Mouse (Mus musculus) adrenal gland (tissue): Measurements from ENCODE around the gene Creb5.

Experiments used
- intact Hi-C: fragments of 180-260 bp; cut with DNase I; formaldehyde crosslinking; loops from one replicate; pipeline ENCODE4 v1.15.1; 2025

The Creb5 gene

GRCm38 (mm10) chr6:53637356-53638351 is 350.6 kb downstream of the Creb5 start:
- intact Hi-C loops = no loop called here

- intact Hi-C loops = no loop called here
These were observed 354.8 kb downstream of the Creb5 start for GRCm38 (mm10) chr6:53641633-53642605.

- intact Hi-C loops = no loop called here
These were observed 355.8 kb downstream of the Creb5 start for GRCm38 (mm10) chr6:53642826-53643356.

- intact Hi-C loops = no loop called here
These were observed 356.4 kb downstream of the Creb5 start for GRCm38 (mm10) chr6:53643481-53643880.

- intact Hi-C loops = no loop called here
These were observed 357.0 kb downstream of the Creb5 start for GRCm38 (mm10) chr6:53644056-53644455.

- intact Hi-C loops = no loop called here
These were observed 357.9 kb downstream of the Creb5 start for GRCm38 (mm10) chr6:53644971-53645370.

- intact Hi-C loops = loop anchor here (10.0 kb wide), 1 partner anchor 365 kb away; the partner anchor contains the start of gene Creb5
These were observed 362.7 kb downstream of the Creb5 start for GRCm38 (mm10) chr6:53649782-53650181.

GRCm38 (mm10) chr6:53652691-53653090 is 365.6 kb downstream of the Creb5 start:
- intact Hi-C loops = loop anchor here (10.0 kb wide), 1 partner anchor 368 kb away; the partner anchor contains the start of gene Creb5

GRCm38 (mm10) chr6:53653706-53654360 is 366.8 kb downstream of the Creb5 start:
- intact Hi-C loops = loop anchor here (10.0 kb wide), 1 partner anchor 369 kb away; the partner anchor contains the start of gene Creb5

- intact Hi-C loops = loop anchor here (10.0 kb wide), 1 partner anchor 370 kb away; the partner anchor contains the start of gene Creb5
These were observed 367.3 kb downstream of the Creb5 start for GRCm38 (mm10) chr6:53654361-53654824.

GRCm38 (mm10) chr6:53656466-53656865 is 369.4 kb downstream of the Creb5 start:
- intact Hi-C loops = loop anchor here (10.0 kb wide), 1 partner anchor 372 kb away; the partner anchor contains the start of gene Creb5

GRCm38 (mm10) chr6:53657483-53657882 is 370.4 kb downstream of the Creb5 start:
- intact Hi-C loops = loop anchor here (10.0 kb wide), 1 partner anchor 373 kb away; the partner anchor contains the start of gene Creb5

- intact Hi-C loops = no loop called here
These were observed 376.1 kb downstream of the Creb5 start for GRCm38 (mm10) chr6:53662858-53663833.

- intact Hi-C loops = no loop called here
These were observed 377.7 kb downstream of the Creb5 start for GRCm38 (mm10) chr6:53664759-53665158.

GRCm38 (mm10) chr6:53666503-53666902 is 379.4 kb downstream of the Creb5 start:
- intact Hi-C loops = no loop called here

GRCm38 (mm10) chr6:53678307-53678706 is 391.2 kb downstream of the Creb5 start:
- intact Hi-C loops = no loop called here

GRCm38 (mm10) chr6:53680046-53680445 is 393.0 kb downstream of the Creb5 start:
- intact Hi-C loops = no loop called here

- intact Hi-C loops = no loop called here
These were observed 397.3 kb downstream of the Creb5 start for GRCm38 (mm10) chr6:53684416-53684815.

- intact Hi-C loops = no loop called here
These were observed 398.3 kb downstream of the Creb5 start for GRCm38 (mm10) chr6:53685323-53685722.
